Mouse (Mus musculus): Measurements from ENCODE around the gene Nop53. TPM values are rescaled to one million over a fixed set of nuclear protein-coding genes. Genes with fewer than 3 reads are reported as not detected.

Nop53 gene
- polyA plus RNA-seq, 1 experiment = 98.1 TPM

DNA sequence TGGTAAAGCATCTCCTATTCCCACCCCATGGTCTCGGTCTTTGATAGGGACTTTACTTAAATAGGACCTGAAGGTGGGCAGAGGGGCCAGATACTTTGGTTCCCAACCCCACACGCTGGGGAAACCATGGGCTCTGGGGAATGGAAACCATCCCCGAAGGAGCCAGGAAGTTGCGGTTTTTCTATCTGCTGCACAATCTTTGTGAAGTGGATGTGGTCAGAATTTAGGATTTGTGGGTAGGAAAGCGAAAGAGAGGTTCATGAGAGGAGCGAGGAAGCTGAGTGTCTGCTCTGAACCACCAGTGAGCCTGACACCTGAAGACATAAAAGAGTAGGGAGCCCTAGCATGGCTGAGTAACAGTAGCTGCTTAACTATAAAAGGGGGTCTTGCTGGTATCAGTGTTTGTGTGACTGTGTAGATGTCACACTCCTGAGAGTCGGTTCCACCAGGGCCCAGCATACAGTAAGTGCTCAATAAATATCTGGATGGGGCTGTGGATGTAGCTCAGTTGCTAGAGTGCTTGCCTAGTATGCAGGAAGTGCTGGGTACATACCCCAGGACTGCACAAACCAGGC is 3.4 kb upstream of the Nop53 start:
- peaks cover 8% of the 10 kb centered on the region; the same call in 1 of the 2 replicates for H3K4me1 ChIP-seq (ENCODE audit: control insufficient read depth, insufficient read depth, low read length)
- H3K4me3 ChIP-seq (ENCODE audit: insufficient read depth, low read length) = no peak overlapping the region
- no peak for TF ChIP-seq CTCF (IDR thresholded peaks at IDR 0.05; ENCODE audit: borderline replicate concordance, insufficient read depth, low read length)
- TF ChIP-seq POLR2A (IDR thresholded peaks at IDR 0.05; ENCODE audit: low read depth, low read length) = no peak
- H3K27ac ChIP-seq (ENCODE audit: insufficient read depth, low read length) = peak overlapping the region; percentile 75

DNA sequence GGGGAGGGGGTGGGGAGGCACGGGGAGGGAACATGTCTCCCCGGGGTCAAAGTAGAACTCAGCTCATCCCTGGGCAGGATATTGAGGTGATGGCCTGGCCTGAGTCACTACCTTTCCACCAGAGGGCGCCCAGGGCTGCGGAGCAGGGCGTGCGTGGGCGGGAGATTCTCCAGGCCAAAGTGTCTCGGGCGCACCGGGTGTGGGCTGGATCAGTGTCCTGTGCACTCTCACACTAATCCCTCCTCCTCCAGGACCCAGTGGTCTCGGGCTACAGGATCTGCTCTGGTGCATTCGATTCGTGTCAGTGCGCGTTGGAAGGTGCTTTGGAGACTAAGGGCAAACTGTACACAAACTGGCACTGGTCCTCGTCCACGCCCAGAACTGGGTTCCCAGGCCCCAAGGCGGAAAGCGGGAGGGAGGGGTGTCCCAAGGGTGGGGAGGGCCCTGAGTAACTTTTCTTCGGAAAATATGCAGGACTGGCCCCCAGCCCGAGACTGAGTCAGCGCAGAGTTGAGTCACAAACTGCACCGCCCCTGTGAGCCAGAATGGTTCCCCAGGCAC is 2.6 kb upstream of the Nop53 start:
- Histone ChIP-seq H3K4me3 (ENCODE audit: insufficient read depth, low read length) (no peak overlapping the region), H3K27ac (ENCODE audit: insufficient read depth, low read length) (peak overlapping the region; percentile 77), H3K4me1 (ENCODE audit: control insufficient read depth, insufficient read depth, low read length) (peaks cover 10% of the 10 kb centered on the region; the same call in 1 of the 2 replicates)
- TF ChIP-seq CTCF (IDR thresholded peaks at IDR 0.05; ENCODE audit: borderline replicate concordance, insufficient read depth, low read length) (peak; percentile 93), POLR2A (IDR thresholded peaks at IDR 0.05; ENCODE audit: low read depth, low read length) (peak; percentile 76)

DNA sequence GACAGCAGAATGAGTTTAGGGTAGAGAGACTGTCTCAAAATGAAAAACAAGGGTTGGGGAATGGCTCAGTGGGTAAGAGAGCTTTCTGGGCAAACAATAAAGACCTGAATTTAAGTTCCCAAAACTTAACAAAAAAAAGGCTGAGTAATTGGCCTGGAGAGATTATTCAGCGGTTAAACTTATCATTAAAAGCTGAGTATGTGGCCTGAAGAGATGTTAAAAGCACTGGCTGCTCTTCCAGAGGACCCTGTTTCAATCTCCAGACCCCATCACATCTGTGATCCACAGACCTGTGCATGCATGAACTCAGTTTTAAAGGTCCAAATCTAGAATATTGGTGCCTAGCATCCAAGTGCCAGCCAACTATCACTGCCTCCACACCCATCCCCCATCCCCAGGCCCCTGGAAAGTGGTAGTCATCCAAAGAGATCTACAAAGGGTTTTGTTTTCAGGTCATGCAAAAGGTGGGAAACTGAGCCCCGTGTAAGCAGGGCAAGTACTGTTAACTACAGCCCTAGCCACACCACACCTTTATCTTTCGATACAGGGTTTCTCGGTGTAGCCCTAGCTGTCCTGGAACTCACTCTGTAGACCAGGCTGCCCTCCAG is 1.9 kb upstream of the Nop53 start:
- Histone ChIP-seq H3K27ac (ENCODE audit: insufficient read depth, low read length) (peak overlapping the region; percentile 77), H3K4me3 (ENCODE audit: insufficient read depth, low read length) (no peak overlapping the region), H3K4me1 (ENCODE audit: control insufficient read depth, insufficient read depth, low read length) (peaks cover 10% of the 10 kb centered on the region; the same call in 1 of the 2 replicates)

DNA sequence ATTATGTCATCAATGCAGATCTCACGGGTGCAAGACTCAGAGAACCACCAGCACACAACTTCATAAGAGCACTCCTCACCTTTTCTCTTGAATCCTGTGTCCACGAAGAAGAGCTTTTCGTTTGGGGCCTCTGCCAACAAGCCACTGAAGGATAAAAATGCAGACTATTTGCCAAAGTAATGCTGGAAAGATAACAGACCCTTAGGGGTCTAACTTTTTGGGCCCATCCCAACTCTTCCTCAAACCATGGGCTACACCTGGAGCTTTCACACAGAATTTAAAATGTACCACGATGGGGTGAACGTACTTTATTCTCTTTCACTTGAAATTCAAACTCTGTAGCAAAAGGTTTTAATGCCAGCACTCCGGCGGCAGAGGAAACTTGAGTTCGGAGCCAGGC is 663 bp downstream of the Nop53 start:
- Histone ChIP-seq H3K4me3 (ENCODE audit: insufficient read depth, low read length) (peak overlapping the region; percentile 88), H3K27ac (ENCODE audit: insufficient read depth, low read length) (0 out of 2 replicates have a peak overlapping the region, but pooled peaks have one; percentile 11), H3K4me1 (ENCODE audit: control insufficient read depth, insufficient read depth, low read length) (peaks cover 10% of the 10 kb centered on the region; the same call in 1 of the 2 replicates)
- no peak for TF ChIP-seq POLR2A (IDR thresholded peaks at IDR 0.05; ENCODE audit: low read depth, low read length)
- no peak for TF ChIP-seq CTCF (IDR thresholded peaks at IDR 0.05; ENCODE audit: borderline replicate concordance, insufficient read depth, low read length)

More for the DNA sequence above, 1.9 kb upstream of the Nop53 start:
- TF ChIP-seq CTCF (IDR thresholded peaks at IDR 0.05; ENCODE audit: borderline replicate concordance, insufficient read depth, low read length) = no peak

GRCm38 (mm10) chr7:15944311-15944710 is 1.6 kb downstream of the Nop53 start:
- H3K4me1 ChIP-seq (ENCODE audit: control insufficient read depth, insufficient read depth, low read length) = peaks cover 5% of the 10 kb centered on the region; the same call in 1 of the 2 replicates
- no peak for TF ChIP-seq POLR2A (IDR thresholded peaks at IDR 0.05; ENCODE audit: low read depth, low read length)
- no peak for TF ChIP-seq CTCF (IDR thresholded peaks at IDR 0.05; ENCODE audit: borderline replicate concordance, insufficient read depth, low read length)
- H3K4me3 ChIP-seq (ENCODE audit: insufficient read depth, low read length) = 0 out of 2 replicates have a peak overlapping the region, but pooled peaks have one; percentile 3
- no peak overlapping the region for H3K27ac ChIP-seq (ENCODE audit: insufficient read depth, low read length)

- Histone ChIP-seq H3K4me3 (ENCODE audit: insufficient read depth, low read length) (no peak overlapping the region), H3K27ac (ENCODE audit: insufficient read depth, low read length) (no peak overlapping the region), H3K4me1 (ENCODE audit: control insufficient read depth, insufficient read depth, low read length) (no peaks in the 10 kb centered on the region)
- TF ChIP-seq POLR2A (IDR thresholded peaks at IDR 0.05; ENCODE audit: low read depth, low read length) = no peak
- no peak for TF ChIP-seq CTCF (IDR thresholded peaks at IDR 0.05; ENCODE audit: borderline replicate concordance, insufficient read depth, low read length)
These were observed 7.3 kb downstream of the Nop53 start for GRCm38 (mm10) chr7:15938621-15939020.

DNA sequence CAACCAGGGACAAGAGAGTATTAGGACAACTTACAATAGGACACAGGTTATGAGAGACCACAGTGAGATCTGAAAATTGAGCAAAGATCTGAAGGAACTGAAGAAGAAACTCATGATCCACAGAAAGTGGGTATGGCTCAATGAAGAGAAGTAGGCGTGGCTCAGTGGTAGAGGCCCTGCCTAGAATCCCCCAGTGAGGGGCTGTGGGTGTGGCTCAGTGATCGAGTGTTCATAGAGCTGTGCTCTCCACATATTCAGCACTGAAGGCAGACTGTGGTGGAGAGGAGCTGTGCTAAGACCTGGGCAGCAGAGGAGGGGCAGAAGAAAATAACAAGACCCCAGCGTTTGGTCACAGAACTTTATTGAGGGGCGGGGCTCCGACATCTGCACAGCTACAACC is 8.4 kb downstream of the Nop53 start:
- no peak for TF ChIP-seq CTCF (IDR thresholded peaks at IDR 0.05; ENCODE audit: borderline replicate concordance, insufficient read depth, low read length)
- TF ChIP-seq POLR2A (IDR thresholded peaks at IDR 0.05; ENCODE audit: low read depth, low read length) = no peak
- Histone ChIP-seq H3K4me3 (ENCODE audit: insufficient read depth, low read length) (no peak overlapping the region), H3K27ac (ENCODE audit: insufficient read depth, low read length) (no peak overlapping the region), H3K4me1 (ENCODE audit: control insufficient read depth, insufficient read depth, low read length) (no peaks in the 10 kb centered on the region)

GRCm38 (mm10) chr7:15933437-15934359 is 12.2 kb downstream of the Nop53 start:
- H3K27ac ChIP-seq (ENCODE audit: insufficient read depth, low read length) = no peak overlapping the region
- H3K4me1 ChIP-seq (ENCODE audit: control insufficient read depth, insufficient read depth, low read length) = no peaks in the 10 kb centered on the region

GRCm38 (mm10) chr7:15931635-15932034 is 14.2 kb downstream of the Nop53 start:
- H3K4me1 ChIP-seq (ENCODE audit: control insufficient read depth, insufficient read depth, low read length) = no peaks in the 10 kb centered on the region
- TF ChIP-seq POLR2A (IDR thresholded peaks at IDR 0.05; ENCODE audit: low read depth, low read length) (no peak), CTCF (IDR thresholded peaks at IDR 0.05; ENCODE audit: borderline replicate concordance, insufficient read depth, low read length) (no peak)
- H3K4me3 ChIP-seq (ENCODE audit: insufficient read depth, low read length) = no peak overlapping the region
- no peak overlapping the region for H3K27ac ChIP-seq (ENCODE audit: insufficient read depth, low read length)

More at GRCm38 (mm10) chr7:15933437-15934359, 12.2 kb downstream of the Nop53 start:
- H3K4me3 ChIP-seq (ENCODE audit: insufficient read depth, low read length) = no peak overlapping the region
- TF ChIP-seq CTCF (IDR thresholded peaks at IDR 0.05; ENCODE audit: borderline replicate concordance, insufficient read depth, low read length) = no peak
- TF ChIP-seq POLR2A (IDR thresholded peaks at IDR 0.05; ENCODE audit: low read depth, low read length) = no peak
